Mouse (Mus musculus): ENCODE measurements around the gene Dhdh.
"Not testable (repeated sequence)": the region's sequence is repeated elsewhere in the genome, so short reads cannot be mapped to it uniquely, and the experiment has no call there.

DNA sequence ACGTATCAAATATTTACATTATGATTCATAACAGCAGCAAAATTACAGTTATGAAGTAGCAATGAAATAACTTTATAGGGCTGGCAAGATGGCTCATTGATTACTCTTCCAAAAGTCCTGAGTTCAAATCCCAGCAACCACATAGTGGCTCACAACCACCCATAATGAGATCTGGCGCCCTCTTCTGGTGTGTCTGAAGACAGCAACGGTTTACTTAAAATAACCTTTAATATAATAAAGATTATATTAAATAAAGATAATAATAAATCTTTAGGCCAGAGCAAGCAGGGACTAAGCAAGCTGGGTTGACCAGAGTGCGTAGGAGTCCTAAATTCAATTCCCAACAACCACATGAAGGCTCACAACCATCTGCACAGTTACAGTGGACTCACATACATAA is 25.7 kb downstream of the Dhdh start:
- not testable (repeated sequence) for TF ChIP-seq EP300, POLR2A (IDR thresholded peaks at IDR 0.05; ENCODE audit: insufficient read depth, low read depth, low read length)
- TF ChIP-seq CTCF (IDR thresholded peaks at IDR 0.05), result peak; percentile 53
